Mouse (Mus musculus) heart, adult 2 months (tissue): ENCODE results near the gene Hvcn1.

Experiments used
- CTCF ChIP-seq: fragments of 200-600 bp; IDR thresholded peaks from 2 replicates; pipeline ENCODE4 v1.8.1; 2022; ENCODE audit warnings: antibody characterized with exemption, mild to moderate bottlenecking, moderate library complexity
- POLR2A ChIP-seq: fragments of 200-500 bp; IDR thresholded peaks from 2 replicates; pipeline ENCODE4 v1.6.1; 2011; ENCODE audit warnings: mild to moderate bottlenecking, low read depth, low read length, control low read depth; ENCODE audit not compliant: insufficient read depth

- TF ChIP-seq POLR2A: no peak
- TF ChIP-seq CTCF: no peak
Measured at GRCm38 (mm10) chr5:122228271-122228765, 21.7 kb downstream of the Hvcn1 start.
